Mouse (Mus musculus) adrenal gland, adult (tissue): ENCODE measurements around the gene Csrnp1.
A peak's percentile ranks its signal among the peaks of the same experiment; 100 is the strongest.

Source experiments
- DNase-seq, 2 experiments: peaks; one replicate each; pipeline ENCODE4 v3.0.0; 2022 to 2023; ENCODE audit warnings: low spot score in 1 of 2; ENCODE audit not compliant: inconsistent age in 2 of 2

Gene Csrnp1

GRCm38 (mm10) chr9:119978811-119979441, 5.5 kb downstream of the Csrnp1 start:
- DNase-seq = no peak

- peak in 1 of 2 experiments; percentile 66 for DNase-seq
Observed at GRCm38 (mm10) chr9:119978151-119978810, 6.2 kb downstream of the Csrnp1 start.

GRCm38 (mm10) chr9:119977557-119978060, 6.8 kb downstream of the Csrnp1 start:
- DNase-seq = peak in 1 of 2 experiments; percentile 69

- DNase-seq = no peak
Observed at GRCm38 (mm10) chr9:119976704-119977556, 7.5 kb downstream of the Csrnp1 start.

- DNase-seq = no peak
Observed at GRCm38 (mm10) chr9:119975286-119975685, 9.2 kb downstream of the Csrnp1 start.

GRCm38 (mm10) chr9:119974609-119975008, 9.8 kb downstream of the Csrnp1 start:
- DNase-seq = no peak

- peak in 1 of 2 experiments; percentile 50 for DNase-seq
Observed at GRCm38 (mm10) chr9:119973869-119974520, 10.5 kb downstream of the Csrnp1 start.

GRCm38 (mm10) chr9:119973281-119973680, 11.2 kb downstream of the Csrnp1 start:
- no peak for DNase-seq

GRCm38 (mm10) chr9:119972582-119972981, 11.9 kb downstream of the Csrnp1 start:
- peak in 1 of 2 experiments; percentile 59 for DNase-seq

- DNase-seq = no peak
Observed at GRCm38 (mm10) chr9:119972166-119972565, 12.3 kb downstream of the Csrnp1 start.

GRCm38 (mm10) chr9:119970763-119971656, 13.4 kb downstream of the Csrnp1 start:
- peak in 1 of 2 experiments; percentile 64 for DNase-seq

- DNase-seq = peak; percentile 53 to 81
Observed at GRCm38 (mm10) chr9:119970221-119970620, 14.2 kb downstream of the Csrnp1 start.

- no peak for DNase-seq
Observed at GRCm38 (mm10) chr9:119969811-119970210, 14.6 kb downstream of the Csrnp1 start.

GRCm38 (mm10) chr9:119966221-119966910, 18.1 kb downstream of the Csrnp1 start:
- DNase-seq = peak in 1 of 2 experiments; percentile 57

GRCm38 (mm10) chr9:119965186-119965585, 19.3 kb downstream of the Csrnp1 start:
- DNase-seq = peak in 1 of 2 experiments; percentile 49

GRCm38 (mm10) chr9:119964206-119964605, 20.3 kb downstream of the Csrnp1 start:
- DNase-seq = peak; percentile 48 to 69

- peak; percentile 83 to 94 for DNase-seq
Observed at GRCm38 (mm10) chr9:119962987-119963667, 21.3 kb downstream of the Csrnp1 start.

- DNase-seq = no peak
Observed at GRCm38 (mm10) chr9:119962216-119962615, 22.2 kb downstream of the Csrnp1 start.

GRCm38 (mm10) chr9:119958835-119959234, 25.6 kb downstream of the Csrnp1 start:
- DNase-seq = peak in 1 of 2 experiments; percentile 81
